Mouse (Mus musculus): ENCODE measurements at regions not wholly inside any gene's neighbourhood (a gene's known extent, or its start where the extent isn't known, plus 50 kb on each side); places are given as distances from the start of the nearest gene placed in this dataset.

- no peak for DNase-seq (ENCODE audit: low spot score)
These were observed 135.2 kb upstream of the Parp11 start for GRCm38 (mm10) chr6:127311192-127312054.

DNA sequence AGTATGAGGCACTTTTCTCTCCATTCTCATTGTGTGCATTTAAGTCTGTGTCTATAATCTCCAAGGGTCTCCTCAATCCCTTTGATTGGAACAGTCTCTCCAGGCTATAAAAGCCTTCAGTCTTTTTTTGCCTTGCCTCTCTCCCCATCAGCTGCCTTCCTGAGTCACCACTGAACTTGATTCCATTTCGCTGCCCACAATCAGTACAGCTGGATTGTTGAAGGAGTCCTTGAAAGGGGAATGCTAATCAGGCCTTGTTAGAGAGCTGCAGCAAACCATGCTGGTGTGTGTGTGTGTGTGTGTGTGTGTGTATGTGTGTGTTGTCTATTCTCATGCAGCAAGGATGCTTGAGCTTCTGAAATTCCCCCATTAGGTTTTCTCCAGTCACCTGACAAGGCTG is 129.3 kb upstream of the Parp11 start:
- DNase-seq (ENCODE audit: low spot score) = no peak

GRCm38 (mm10) chr6:127318746-127319582 is 127.7 kb upstream of the Parp11 start:
- no peak for DNase-seq (ENCODE audit: low spot score)

GRCm38 (mm10) chr6:127320600-127320999 is 126.0 kb upstream of the Parp11 start:
- DNase-seq (ENCODE audit: low spot score) = no peak

- no peak for DNase-seq (ENCODE audit: low spot score)
These were observed 125.6 kb upstream of the Parp11 start for GRCm38 (mm10) chr6:127321031-127321430.

GRCm38 (mm10) chr6:127322398-127322797 is 124.2 kb upstream of the Parp11 start:
- no peak for DNase-seq (ENCODE audit: low spot score)

DNA sequence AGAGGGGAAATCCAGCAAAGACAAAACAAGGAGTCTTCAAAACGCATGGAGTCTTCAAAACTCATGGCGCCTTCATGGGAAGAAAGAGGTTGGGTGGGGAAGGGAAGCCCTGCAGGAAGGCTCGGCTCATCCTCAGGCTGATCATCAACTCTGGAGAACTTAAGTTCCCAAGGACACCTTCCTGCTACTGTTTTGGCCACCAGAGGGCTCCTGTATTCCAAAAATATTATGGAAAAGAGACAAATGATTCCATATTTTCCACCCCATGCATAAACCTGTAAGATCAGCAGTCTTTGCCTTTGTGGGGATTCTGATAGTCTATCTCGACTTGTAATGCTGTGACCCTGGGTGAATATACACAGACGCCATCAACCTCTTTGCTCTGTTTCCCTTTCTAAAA is 121.7 kb upstream of the Parp11 start:
- DNase-seq (ENCODE audit: low spot score) = no peak

DNA sequence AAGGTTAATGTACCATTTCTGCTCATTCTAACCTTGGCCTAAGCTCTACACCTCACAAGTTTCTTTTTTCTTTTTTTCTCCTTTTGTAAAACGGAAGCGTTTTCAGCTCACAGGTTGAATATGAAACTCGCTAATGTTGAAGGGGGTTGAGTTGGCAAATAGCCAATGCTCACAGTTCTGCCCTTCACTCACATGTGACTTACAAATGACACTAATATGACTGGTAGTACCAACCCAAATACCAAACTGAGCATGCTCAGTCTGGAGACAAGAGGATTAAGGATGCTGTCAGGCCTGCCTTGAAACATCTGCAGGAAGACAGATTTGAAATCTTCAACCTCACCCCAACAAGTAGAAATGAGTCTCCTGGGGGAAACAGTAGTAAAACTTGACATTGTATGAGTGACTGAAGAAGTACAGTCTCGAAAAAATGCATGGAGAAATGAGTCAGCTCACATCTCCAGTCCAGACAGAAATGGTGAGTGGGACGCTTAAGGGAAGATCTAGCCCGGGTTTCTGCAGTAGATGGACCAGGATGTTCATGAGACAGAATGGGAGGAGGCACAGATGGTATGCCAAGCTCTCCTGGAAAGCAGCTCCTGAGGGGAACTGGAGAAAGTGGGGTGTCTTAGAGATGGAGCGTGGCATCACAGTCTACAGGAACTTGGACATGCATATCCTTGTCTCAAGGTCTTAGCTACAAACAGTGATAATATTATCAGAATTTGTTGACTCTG is 120.9 kb upstream of the Parp11 start:
- DNase-seq (ENCODE audit: low spot score) = no peak

GRCm38 (mm10) chr6:127326333-127326729 is 120.3 kb upstream of the Parp11 start:
- no peak for DNase-seq (ENCODE audit: low spot score)

DNA sequence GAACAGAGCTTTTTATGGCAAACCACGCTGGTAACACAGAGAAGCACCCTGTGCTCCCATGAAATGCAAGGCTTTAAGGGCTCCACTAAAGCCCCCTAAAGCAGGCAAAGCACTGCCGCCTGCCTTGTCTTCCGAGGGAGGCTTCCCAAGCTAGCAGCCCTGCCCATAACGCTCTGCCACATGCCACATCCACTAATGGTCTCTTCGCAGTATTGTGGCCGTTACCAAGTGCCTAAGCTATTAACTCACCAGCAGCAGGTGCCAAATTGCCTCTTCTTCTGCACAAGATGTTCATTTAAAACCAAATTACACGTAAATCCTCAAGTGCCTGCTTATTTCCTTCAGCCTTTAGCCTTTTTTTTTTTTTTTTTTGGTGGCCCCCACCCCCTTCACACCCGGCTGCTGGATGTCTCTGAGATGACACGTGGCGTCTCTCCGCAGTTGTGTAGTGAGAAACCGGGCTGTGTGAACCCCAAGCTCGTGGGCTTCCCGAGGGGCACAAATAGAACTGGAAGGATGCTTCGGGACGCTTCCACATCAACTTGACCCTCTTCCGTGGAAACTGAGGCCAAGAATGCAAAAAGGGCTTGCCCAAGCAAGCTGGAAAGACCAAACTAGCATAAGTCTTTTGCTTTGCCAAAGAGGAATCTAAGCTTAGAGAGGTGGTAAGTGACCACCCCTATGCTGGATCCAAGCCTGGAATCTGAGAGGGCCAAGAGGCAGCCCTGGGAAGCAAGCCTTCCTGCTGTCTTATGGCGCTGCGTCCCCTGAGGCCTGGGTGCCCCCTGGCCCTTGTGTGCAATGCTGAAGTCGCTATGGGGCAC is 117.2 kb upstream of the Parp11 start:
- DNase-seq (ENCODE audit: low spot score) = no peak

GRCm38 (mm10) chr6:127330015-127330705 is 116.5 kb upstream of the Parp11 start:
- DNase-seq (ENCODE audit: low spot score) = peak; percentile 82

- DNase-seq (ENCODE audit: low spot score) = no peak
These were observed 115.5 kb upstream of the Parp11 start for GRCm38 (mm10) chr6:127331091-127331490.

DNA sequence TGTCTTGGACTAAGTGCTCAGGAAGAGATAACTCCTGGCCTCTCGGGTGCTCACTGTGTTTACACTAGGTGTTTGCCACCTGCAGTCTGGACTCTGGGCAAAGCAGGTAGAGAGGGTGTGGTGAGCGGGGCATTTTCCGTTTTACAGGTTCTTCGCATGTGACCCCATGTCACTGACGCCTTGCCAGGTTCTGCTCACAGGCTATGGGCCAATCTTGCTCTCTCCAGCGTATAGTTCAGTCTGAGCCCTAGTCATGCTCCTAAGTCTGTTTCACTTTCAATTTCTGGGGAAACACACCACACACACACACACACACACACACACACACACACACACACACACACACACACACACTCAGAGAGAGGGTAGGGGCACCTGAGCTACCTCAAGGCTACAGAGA is 112.4 kb upstream of the Parp11 start:
- no peak for DNase-seq (ENCODE audit: low spot score)

DNA sequence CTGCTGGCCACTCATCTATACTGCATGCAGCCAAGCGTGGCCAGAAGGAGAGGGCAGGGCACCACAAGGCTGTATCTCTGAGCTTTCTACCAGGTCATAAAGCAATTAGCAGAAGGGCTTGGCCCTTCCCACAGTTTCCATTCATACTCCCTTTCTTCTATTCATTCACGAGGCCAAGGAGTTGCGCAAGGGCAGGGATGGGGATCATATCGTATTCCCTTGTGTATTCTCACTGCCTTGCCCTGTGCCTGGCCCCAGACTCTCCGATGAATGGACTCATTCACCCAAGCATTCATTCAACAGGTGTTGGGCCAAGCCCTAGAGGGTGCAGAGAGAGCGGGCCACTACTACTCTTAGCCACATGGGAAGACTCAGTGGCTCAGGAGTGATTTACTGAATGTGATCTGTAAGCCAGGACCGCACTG is 111.2 kb upstream of the Parp11 start:
- no peak for DNase-seq (ENCODE audit: low spot score)

- DNase-seq (ENCODE audit: low spot score) = no peak
These were observed 110.5 kb upstream of the Parp11 start for GRCm38 (mm10) chr6:127335996-127336660.

DNA sequence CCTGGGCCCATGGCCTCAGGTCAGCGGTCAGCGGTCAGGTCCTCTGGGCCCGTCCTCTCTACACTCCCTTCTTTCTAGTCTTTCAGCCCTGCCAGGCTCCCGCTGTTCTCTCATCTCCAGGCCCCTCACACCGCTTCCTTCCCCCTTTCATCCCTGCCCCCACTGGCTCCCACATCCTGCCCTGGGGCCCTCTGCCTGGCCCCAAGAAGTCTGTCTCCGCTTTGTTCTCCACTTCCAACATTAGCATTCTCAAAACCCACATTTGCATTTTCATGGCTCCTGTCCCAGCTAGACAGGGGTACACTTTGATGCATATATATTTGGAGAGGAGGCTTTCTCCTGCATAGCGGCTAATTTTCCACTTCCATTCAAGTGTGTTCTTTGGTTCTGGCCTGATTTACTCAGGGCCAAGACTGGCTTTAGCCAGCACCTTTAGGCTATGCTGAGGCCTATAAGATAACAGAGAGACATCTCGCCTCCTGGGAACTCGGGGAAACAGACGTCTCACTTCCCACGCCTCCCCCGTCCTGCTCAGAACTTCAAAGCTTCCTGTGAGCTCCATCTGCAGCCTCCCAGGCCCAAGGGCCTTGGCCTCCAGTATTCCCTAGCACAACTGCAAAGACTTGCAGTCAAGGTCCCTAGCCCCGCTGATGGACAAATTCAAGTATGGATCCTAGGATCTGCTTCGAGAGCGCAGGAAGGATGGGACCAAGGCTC is 109.8 kb upstream of the Parp11 start:
- DNase-seq (ENCODE audit: low spot score) = no peak

- DNase-seq (ENCODE audit: low spot score) = no peak
These were observed 109.2 kb upstream of the Parp11 start for GRCm38 (mm10) chr6:127337398-127337871.

DNA sequence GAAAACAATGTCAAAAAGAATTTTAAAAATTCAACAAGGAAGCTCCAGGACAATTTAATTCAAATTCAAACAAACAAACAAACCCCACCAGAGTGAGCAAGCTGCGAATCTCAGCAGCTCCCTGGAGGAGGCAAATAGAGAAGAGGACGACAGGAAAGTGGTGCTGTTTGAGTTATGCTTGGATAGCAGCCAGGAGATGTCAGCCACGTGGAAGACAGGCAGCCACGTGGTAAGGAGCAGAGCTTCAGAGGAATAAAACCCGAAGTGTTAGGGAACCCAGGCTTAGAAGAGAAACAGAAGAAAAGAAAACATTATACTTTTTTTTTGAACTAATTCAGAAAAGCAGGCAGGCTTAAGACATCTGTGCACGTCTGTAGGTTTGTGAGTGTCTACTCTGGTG is 108.2 kb upstream of the Parp11 start:
- DNase-seq (ENCODE audit: low spot score) = no peak

DNA sequence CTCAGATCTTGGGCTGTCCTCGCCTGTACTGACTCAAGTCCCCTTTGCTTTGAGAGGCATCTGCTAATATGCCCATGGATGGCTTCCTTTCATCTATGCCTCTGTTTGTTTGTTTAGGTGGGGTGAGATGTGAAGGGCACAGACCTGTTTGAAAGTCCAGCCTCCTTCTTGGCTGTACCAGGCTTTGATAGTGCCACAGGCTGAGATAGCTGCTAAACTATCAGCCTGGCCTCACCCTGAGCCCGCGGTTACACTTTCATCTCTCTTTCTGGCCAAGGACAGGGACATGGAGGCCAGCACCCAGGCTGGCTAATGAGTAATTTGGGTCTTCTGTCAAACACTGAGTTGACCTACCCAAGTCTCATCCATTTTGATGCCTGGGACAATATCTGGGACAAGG is 105.0 kb upstream of the Parp11 start:
- no peak for DNase-seq (ENCODE audit: low spot score)

All from urinary bladder, adult 2 months (tissue).